Mouse (Mus musculus) lung, postnatal 0 days (tissue): ENCODE data around the gene Aff3.

ENCODE experiments used
- CTCF ChIP-seq: IDR thresholded peaks from 2 replicates; pipeline ENCODE4 v1.5.1; 2016; ENCODE audit warnings: antibody characterized with exemption, mild to moderate bottlenecking
- EP300 ChIP-seq: IDR thresholded peaks from 2 replicates; pipeline ENCODE4 v1.6.1; 2016; ENCODE audit warnings: antibody characterized with exemption, mild to moderate bottlenecking, control low read depth

- TF ChIP-seq EP300 (no peak), CTCF (no peak)
These were observed 378.2 kb downstream of the Aff3 start for GRCm38 (mm10) chr1:38286551-38286950.
